Mouse (Mus musculus) MEL (cell line): Measurements from ENCODE around the gene Txnip. TPM values are rescaled to one million over a fixed set of nuclear protein-coding genes. Genes with fewer than 3 reads are reported as not detected.
A peak's percentile ranks its signal among the peaks of the same experiment; 100 is the strongest.

Experiments
- DNase-seq: peaks from one replicate; pipeline ENCODE4 v3.0.0; 2011; ENCODE audit warnings: low read depth, low spot score
- H3K27ac ChIP-seq: 2 replicates; pipeline ENCODE4 v1.5.1; 2012; ENCODE audit warnings: low read depth, mild to moderate bottlenecking, control low read depth, low read length, moderate library complexity; ENCODE audit not compliant: control insufficient read depth
- H3K27me3 ChIP-seq, 2 experiments: fragments of 150-350 bp in 1 of 2; sonication (generic) in 1 of 2; 2 replicates each; pipeline ENCODE4 v1.6.1; 2012; ENCODE audit warnings: low read length in 2 of 2, mild to moderate bottlenecking in 2 of 2, improper control_type of control experiment in 1 of 2, moderate library complexity in 1 of 2; ENCODE audit not compliant: insufficient read depth in 2 of 2, control insufficient read depth in 1 of 2
- H3K36me3 ChIP-seq, 2 experiments: 2 replicates each; pipeline ENCODE4 v1.6.1; 2012 to 2014; ENCODE audit warnings: low read length in 2 of 2, improper control_type of control experiment in 1 of 2, inconsistent platforms in 1 of 2, mild to moderate bottlenecking in 1 of 2; ENCODE audit not compliant: insufficient read depth in 2 of 2, control insufficient read depth in 1 of 2
- H3K4me1 ChIP-seq, 2 experiments: fragments of 150-350 bp in 1 of 2; sonication (generic) in 1 of 2; 2 replicates each; pipeline ENCODE4 v1.6.1; 2012; ENCODE audit warnings: low read length in 2 of 2, improper control_type of control experiment in 1 of 2, mild to moderate bottlenecking in 1 of 2; ENCODE audit not compliant: insufficient read depth in 2 of 2, control insufficient read depth in 1 of 2
- H3K4me3 ChIP-seq, 2 experiments: fragments of 150-350 bp in 1 of 2; sonication (generic) in 1 of 2; 2 replicates each; pipeline ENCODE4 v1.5.1; 2012; ENCODE audit warnings: low read depth in 2 of 2, low read length in 2 of 2, mild to moderate bottlenecking in 2 of 2, moderate library complexity in 2 of 2, control low read depth in 1 of 2, improper control_type of control experiment in 1 of 2; ENCODE audit not compliant: control insufficient read depth in 1 of 2, insufficient read depth in 1 of 2
- H3K79me2 ChIP-seq: 2 replicates; pipeline ENCODE4 v1.6.1; 2012; ENCODE audit warnings: mild to moderate bottlenecking, low read length, moderate library complexity; ENCODE audit not compliant: control insufficient read depth, poor library complexity, insufficient read depth
- H3K9ac ChIP-seq: 2 replicates; pipeline ENCODE4 v1.6.1; 2012; ENCODE audit warnings: low read depth, mild to moderate bottlenecking, control low read depth, low read length, moderate library complexity; ENCODE audit not compliant: control insufficient read depth, poor library complexity, severe bottlenecking
- H3K9me3 ChIP-seq: fragments of 150-350 bp; sonication (generic); replicated peaks from 2 replicates; pipeline ENCODE4 v1.6.1; 2012; ENCODE audit warnings: mild to moderate bottlenecking, low read length, improper control_type of control experiment, moderate library complexity; ENCODE audit not compliant: insufficient read depth
- BHLHE40 ChIP-seq: IDR thresholded peaks from 2 replicates; pipeline ENCODE4 v1.6.1; 2012; ENCODE audit warnings: low read depth, mild to moderate bottlenecking, inconsistent platforms, low read length, improper control_type of control experiment, borderline replicate concordance
- CTCF ChIP-seq, 3 experiments: IDR thresholded peaks in 2 of 3; conservative IDR thresholded peaks in 1 of 3; 2 replicates each; pipeline ENCODE4 v1.5.1; 2011 to 2012; ENCODE audit warnings: low read length in 3 of 3, low read depth in 2 of 3, mild to moderate bottlenecking in 2 of 3, improper control_type of control experiment in 1 of 3, inconsistent platforms in 1 of 3, mixed read lengths in 1 of 3, moderate library complexity in 1 of 3; ENCODE audit not compliant: control insufficient read depth in 1 of 3, insufficient read depth in 1 of 3, poor library complexity in 1 of 3, severe bottlenecking in 1 of 3
- E2F4 ChIP-seq: IDR thresholded peaks from 2 replicates; pipeline ENCODE4 v1.6.1; 2011; ENCODE audit warnings: low read depth, low read length, improper control_type of control experiment, borderline replicate concordance
- EP300 ChIP-seq, 2 experiments: IDR thresholded peaks; 2 replicates each; pipeline ENCODE4 v1.6.1; 2011; ENCODE audit warnings: improper control_type of control experiment in 2 of 2, low read length in 2 of 2, low read depth in 1 of 2, mild to moderate bottlenecking in 1 of 2
- MXI1 ChIP-seq: IDR thresholded peaks from 2 replicates; pipeline ENCODE4 v1.6.1; 2011; ENCODE audit warnings: mild to moderate bottlenecking, low read depth, low read length, improper control_type of control experiment
- POLR2A ChIP-seq, 2 experiments: IDR thresholded peaks; 2 replicates each; pipeline ENCODE4 v1.6.1; 2011 to 2012; ENCODE audit warnings: low read length in 2 of 2, mild to moderate bottlenecking in 2 of 2, control low read depth in 1 of 2, improper control_type of control experiment in 1 of 2, low read depth in 1 of 2, moderate library complexity in 1 of 2; ENCODE audit not compliant: control insufficient read depth in 1 of 2, insufficient read depth in 1 of 2, poor library complexity in 1 of 2
- POLR2AphosphoS5 ChIP-seq: IDR thresholded peaks from 2 replicates; pipeline ENCODE4 v1.6.1; 2012; ENCODE audit warnings: low read depth, borderline replicate concordance, mild to moderate bottlenecking, inconsistent platforms, low read length, moderate library complexity, mixed read lengths
- RAD21 ChIP-seq: IDR thresholded peaks from 2 replicates; pipeline ENCODE4 v1.6.1; 2011; ENCODE audit warnings: mild to moderate bottlenecking, low read depth, low read length, improper control_type of control experiment
- TAL1 ChIP-seq: IDR thresholded peaks from 2 replicates; pipeline ENCODE4 v1.6.1; 2012; ENCODE audit warnings: mild to moderate bottlenecking, inconsistent platforms, low read length, moderate library complexity, mixed read lengths
- TCF12 ChIP-seq: IDR thresholded peaks from 2 replicates; pipeline ENCODE4 v1.6.1; 2014; ENCODE audit warnings: low read depth, mild to moderate bottlenecking, inconsistent platforms, low read length, improper control_type of control experiment, moderate library complexity
- USF2 ChIP-seq, 2 experiments: IDR thresholded peaks; 2 replicates each; pipeline ENCODE4 v1.6.1; 2011 to 2012; ENCODE audit warnings: improper control_type of control experiment in 2 of 2, low read length in 2 of 2, borderline replicate concordance in 1 of 2, inconsistent platforms in 1 of 2, low read depth in 1 of 2, mild to moderate bottlenecking in 1 of 2; ENCODE audit not compliant: insufficient read depth in 1 of 2
- ZC3H11A ChIP-seq: IDR thresholded peaks from 2 replicates; pipeline ENCODE4 v1.6.1; 2012; ENCODE audit warnings: low read depth, mild to moderate bottlenecking, inconsistent platforms, low read length, improper control_type of control experiment
- ZMIZ1 ChIP-seq: IDR thresholded peaks from 2 replicates; pipeline ENCODE4 v1.6.1; 2012; ENCODE audit warnings: low read depth, mild to moderate bottlenecking, inconsistent platforms, low read length, improper control_type of control experiment, moderate library complexity
- polyA plus RNA-seq, 2 experiments: library from polyadenylated mRNA; stranded (reverse) in 1 of 2; unstranded in 1 of 2; fragments of >175 nt in 1 of 2; fragments of >200 nt in 1 of 2; gene quantifications; 2 replicates each; pipeline versions ENCODE4 v1.2.1 to v1.2.4; 2012; ENCODE audit warnings: low replicate concordance in 2 of 2, low read depth in 1 of 2; ENCODE audit not compliant: insufficient read length in 2 of 2, insufficient read depth in 1 of 2, missing spikeins in 1 of 2
- total RNA-seq: library from RNA; depleted of rRNA; stranded (reverse); fragments of 300-350 nt; gene quantifications from 2 replicates; pipeline ENCODE4 v1.2.3, GENCODE M21; 2012

Gene Txnip
- total and polyA plus RNA-seq, 3 experiments = 183 to 1,680 (median 237) TPM

GRCm38 (mm10) chr3:96561946-96562681 lies 4.4 kb downstream of the Txnip start:
- peaks cover 11 to 36% of the 10 kb centered on the region in 2 experiments for H3K36me3 ChIP-seq
- H3K27ac ChIP-seq = peak overlapping the region; percentile 25; the same call in 1 of the 2 replicates
- peak overlapping the region in 1 of 2 experiments; percentile 20; a peak in 1 of 4 replicates for H3K4me3 ChIP-seq
- peak; percentile 95; the same call in 1 of the 2 replicates for TF ChIP-seq POLR2AphosphoS5
- no peak for TF ChIP-seq MXI1
- no peaks in the 10 kb centered on the region for H3K9me3 ChIP-seq
- DNase-seq = peak; percentile 77
- H3K9ac ChIP-seq = peak overlapping the region; percentile 30
- peaks cover 45% of the 10 kb centered on the region for H3K79me2 ChIP-seq
- H3K27me3 ChIP-seq = no peaks in the 10 kb centered on the region
- H3K4me1 ChIP-seq = peaks cover 14 to 36% of the 10 kb centered on the region in 2 experiments

GRCm38 (mm10) chr3:96563267-96563666 lies 5.5 kb downstream of the Txnip start:
- H3K79me2 ChIP-seq = peaks cover 36% of the 10 kb centered on the region
- no peak overlapping the region for H3K4me3 ChIP-seq
- TF ChIP-seq ZMIZ1 (no peak), USF2 (IDR thresholded peaks at IDR 0.05; ENCODE audit: borderline replicate concordance in 1 of 2, insufficient read depth in 1 of 2, low read depth in 1 of 2, low read length in 2 of 2) (no peak), ZC3H11A (no peak), POLR2A (IDR thresholded peaks at IDR 0.05; ENCODE audit: control insufficient read depth in 1 of 2, insufficient read depth in 1 of 2, low read depth in 1 of 2, low read length in 2 of 2, poor library complexity in 1 of 2) (no peak), E2F4 (no peak), CTCF (IDR thresholded peaks at IDR 0.05 in 2 of 3, conservative IDR thresholded peaks at IDR 0.05 in 1 of 3; ENCODE audit: control insufficient read depth in 1 of 3, insufficient read depth in 1 of 3, low read depth in 2 of 3, low read length in 3 of 3, poor library complexity in 1 of 3, severe bottlenecking in 1 of 3) (no peak), RAD21 (no peak), BHLHE40 (no peak), TAL1 (no peak), MXI1 (no peak), TCF12 (no peak), EP300 (IDR thresholded peaks at IDR 0.05; ENCODE audit: low read depth in 1 of 2, low read length in 2 of 2) (no peak)
- H3K9me3 ChIP-seq = no peaks in the 10 kb centered on the region
- peaks cover 14 to 38% of the 10 kb centered on the region in 2 experiments for H3K4me1 ChIP-seq
- H3K27me3 ChIP-seq = no peaks in the 10 kb centered on the region
- H3K9ac ChIP-seq = no peak overlapping the region
- DNase-seq = peak; percentile 55
- peaks cover 11 to 36% of the 10 kb centered on the region in 2 experiments for H3K36me3 ChIP-seq
- no peak overlapping the region for H3K27ac ChIP-seq
